Mouse (Mus musculus) adrenal gland, postnatal 14 days (tissue): ENCODE data around the gene Rhcg. TPM values are rescaled to one million over a fixed set of nuclear protein-coding genes. Genes with fewer than 3 reads are reported as not detected.

Source experiments
- DNase-seq: peaks from one replicate; pipeline ENCODE4 v3.0.0; 2021; ENCODE audit warnings: mixed read lengths
- total RNA-seq: library from RNA; stranded (reverse); gene quantifications from 2 replicates; pipeline ENCODE4 v1.2.3, GENCODE M21; 2021

Rhcg gene
- total RNA-seq, 1 experiment from 2014 or later = 1.9 TPM

DNA sequence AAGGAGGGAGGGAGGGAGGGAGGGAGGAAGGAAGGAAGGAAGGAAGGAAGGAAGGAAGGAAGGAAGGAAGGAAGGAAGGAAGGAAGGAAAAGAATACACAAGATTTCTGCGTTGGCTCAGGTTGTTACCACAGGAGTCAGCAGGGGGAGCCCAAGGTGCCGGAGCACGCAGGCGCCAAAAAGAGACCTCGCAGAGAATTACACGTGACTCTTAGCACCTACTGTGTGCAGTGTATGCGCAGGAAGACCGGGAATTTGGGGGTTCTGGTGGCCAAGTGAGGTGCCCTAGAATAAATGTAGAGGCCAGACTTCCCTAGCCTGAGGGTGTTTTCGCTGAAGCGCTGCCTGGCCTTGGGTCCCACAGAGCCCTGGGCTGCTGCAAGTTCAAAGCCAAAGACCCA, 64.8 kb downstream of the Rhcg start:
- no peak for DNase-seq

- no peak for DNase-seq
These were observed 68.4 kb downstream of the Rhcg start for GRCm38 (mm10) chr7:79548893-79549555.

- DNase-seq = peak; percentile 90
These were observed 70.4 kb downstream of the Rhcg start for GRCm38 (mm10) chr7:79547092-79547491.

DNA sequence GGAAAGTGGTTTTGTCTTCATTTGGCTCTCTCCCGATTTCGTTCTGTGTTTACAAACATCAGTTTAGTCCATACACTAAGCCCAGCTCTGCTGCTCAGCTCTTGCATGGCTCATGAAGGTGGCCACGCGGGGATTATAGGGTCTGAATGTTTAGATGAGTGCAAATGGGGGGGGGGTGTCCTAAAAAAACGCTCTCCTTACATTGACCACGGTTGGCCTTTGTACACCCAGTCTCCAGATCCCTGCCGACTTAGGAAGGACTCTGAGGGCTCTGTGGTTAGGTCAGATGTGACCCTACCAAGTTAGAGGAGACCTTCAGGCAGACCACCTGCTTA, 72.4 kb downstream of the Rhcg start:
- DNase-seq = no peak

GRCm38 (mm10) chr7:79544281-79545065, 73.0 kb downstream of the Rhcg start:
- DNase-seq = no peak

Other genes starting within 250 kb of the Rhcg start
- gene Rlbp1, start 230.6 kb downstream of the Rhcg start, total RNA-seq = not detected in 2 replicates
- 2.0 and 3.0 TPM in 2 replicates for gene Fanci, start 225.7 kb downstream of the Rhcg start, total RNA-seq
- 71.1 and 79.2 TPM in 2 replicates for gene Polg, start 151.3 kb downstream of the Rhcg start, total RNA-seq
- 2.0 and 2.3 TPM in 2 replicates for gene Ticrr, start 42.5 kb upstream of the Rhcg start, total RNA-seq
- gene Kif7, start 98.1 kb upstream of the Rhcg start, total RNA-seq = 4.2 and 5.0 TPM in 2 replicates
- 646 and 719 TPM in 2 replicates for gene Plin1, start 115.2 kb upstream of the Rhcg start, total RNA-seq
- gene Pex11a, start 125.5 kb upstream of the Rhcg start, total RNA-seq = 45.9 and 53.5 TPM in 2 replicates
- gene Wdr93, start 125.5 kb upstream of the Rhcg start, total RNA-seq = 1.8 and 2.8 TPM in 2 replicates
- not detected in 2 replicates for gene Mesp1, start 176.1 kb upstream of the Rhcg start, total RNA-seq
- 0.56 and 0.67 TPM in 2 replicates for gene Mesp2, start 193.1 kb upstream of the Rhcg start, total RNA-seq
- 12.2 and 30.5 TPM in 2 replicates for gene Anpep, start 243.4 kb upstream of the Rhcg start, total RNA-seq